Mouse (Mus musculus): ENCODE measurements around the gene Nucb2. TPM values are rescaled to one million over a fixed set of nuclear protein-coding genes. Genes with fewer than 3 reads are reported as not detected.

The Nucb2 gene
- polyA plus RNA-seq, 1 experiment from 2014 or later = 16.8 TPM

Other genes starting within 250 kb of the Nucb2 start
- gene Plekha7, start 196.0 kb upstream of the Nucb2 start, polyA plus RNA-seq (2015; fragmentation: Nextera tagmentation; extraction: Ambion mirVana) = 13.1 and 13.8 TPM in 2 replicates
- 644 and 729 TPM in 2 replicates for gene Rps13, start 170.2 kb upstream of the Nucb2 start, polyA plus RNA-seq (2015; fragmentation: Nextera tagmentation; extraction: Ambion mirVana)
- 29.1 and 39.8 TPM in 2 replicates for gene Pik3c2a, start 60.9 kb upstream of the Nucb2 start, polyA plus RNA-seq (2015; fragmentation: Nextera tagmentation; extraction: Ambion mirVana)

All from kidney, embryonic 16.5 days (tissue).